Mouse (Mus musculus) kidney, embryonic 14.5 days (tissue): Measurements from ENCODE around the gene Scml4. TPM values are rescaled to one million over a fixed set of nuclear protein-coding genes. Genes with fewer than 3 reads are reported as not detected.

Experiments used
- ATAC-seq: fragments of 200-750 bp; cut with Nextera tagmentation; 2 replicates; pipeline ENCODE4 v1.8.0; 2017; ENCODE audit warnings: moderate number of reproducible peaks, mild to moderate bottlenecking, moderate TSS enrichment, moderate library complexity; ENCODE audit not compliant: low FRiP score, low TSS enrichment
- H3K27ac ChIP-seq: fragments of 300-500 bp; sonication (generic); 2 replicates; pipeline ENCODE4 v1.5.1; 2014; ENCODE audit warnings: low read depth, mild to moderate bottlenecking, low read length, moderate library complexity, mixed read lengths
- H3K27me3 ChIP-seq: fragments of 300-500 bp; sonication (generic); 2 replicates; pipeline ENCODE4 v1.6.1; 2014; ENCODE audit warnings: mild to moderate bottlenecking, low read length; ENCODE audit not compliant: control insufficient read depth, insufficient read depth
- H3K36me3 ChIP-seq: fragments of 300-500 bp; sonication (generic); 2 replicates; pipeline ENCODE4 v1.6.1; 2014; ENCODE audit warnings: low read length, mixed read lengths; ENCODE audit not compliant: control insufficient read depth, insufficient read depth
- H3K4me1 ChIP-seq: fragments of 300-500 bp; sonication (generic); 2 replicates; pipeline ENCODE4 v1.6.1; 2014; ENCODE audit warnings: low read length, mixed read lengths; ENCODE audit not compliant: control insufficient read depth, insufficient read depth
- H3K4me2 ChIP-seq: fragments of 300-500 bp; sonication (generic); replicated peaks from 2 replicates; pipeline ENCODE4 v1.6.1; 2014; ENCODE audit warnings: low read depth, mild to moderate bottlenecking, low read length
- H3K4me3 ChIP-seq: fragments of 300-500 bp; sonication (generic); 2 replicates; pipeline ENCODE4 v1.5.1; 2014; ENCODE audit warnings: mild to moderate bottlenecking, low read length
- H3K9ac ChIP-seq: fragments of 300-500 bp; sonication (generic); 2 replicates; pipeline ENCODE4 v1.6.1; 2014; ENCODE audit warnings: low read depth, mild to moderate bottlenecking, low read length, moderate library complexity
- H3K9me3 ChIP-seq: fragments of 300-500 bp; sonication (generic); 2 replicates; pipeline ENCODE4 v1.6.1; 2016; ENCODE audit warnings: low read length; ENCODE audit not compliant: control insufficient read depth
- WGBS: fragments of 180-500 bp; shearing (Covaris S2); extraction: QIAGEN DNeasy Blood & Tissue Kit; methylation state at CpG from one replicate; pipeline ENCODE4 v1.1.7; 2014; 5-methylcytosine and 5-hydroxymethylcytosine counted together
- polyA plus RNA-seq: library from polyadenylated mRNA; unstranded; fragments of >200 nt; fragmentation: Nextera tagmentation; extraction: Ambion mirVana; gene quantifications from 2 replicates; pipeline ENCODE4 v1.2.1, GENCODE M21; 2014

Scml4 gene
- polyA plus RNA-seq, 1 experiment from 2014 or later: 0.53 TPM

DNA sequence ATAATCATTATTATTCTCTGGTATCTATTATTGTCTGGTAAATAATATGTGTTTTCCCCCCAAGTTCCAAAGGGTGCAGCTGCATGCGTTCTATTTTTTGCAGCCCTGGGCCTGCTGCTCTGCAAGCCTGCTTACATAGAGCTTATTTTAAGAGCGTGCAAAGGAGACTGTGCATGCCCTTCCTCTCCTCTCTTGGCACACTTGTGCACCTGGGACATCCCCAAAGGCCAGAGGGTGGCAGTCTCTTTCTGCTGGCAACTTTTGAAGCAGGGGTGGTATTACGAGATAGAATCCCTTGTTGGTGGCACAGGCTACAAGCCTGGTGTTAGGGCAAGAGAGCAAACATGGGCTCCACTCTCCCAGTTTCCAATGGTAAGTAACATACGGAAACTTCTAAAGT lies 146.4 kb downstream of the Scml4 start:
- Histone ChIP-seq H3K36me3 (no peaks in the 10 kb centered on the region), H3K9me3 (no peaks in the 10 kb centered on the region), H3K4me3 (no peak overlapping the region), H3K9ac (no peak overlapping the region), H3K27ac (no peak overlapping the region), H3K27me3 (no peaks in the 10 kb centered on the region), H3K4me2 (no peak overlapping the region), H3K4me1 (peaks cover 15% of the 10 kb centered on the region)
- ATAC-seq: no peak
- 88% methylated on average over 4 of the region's 4 CpGs for WGBS

DNA sequence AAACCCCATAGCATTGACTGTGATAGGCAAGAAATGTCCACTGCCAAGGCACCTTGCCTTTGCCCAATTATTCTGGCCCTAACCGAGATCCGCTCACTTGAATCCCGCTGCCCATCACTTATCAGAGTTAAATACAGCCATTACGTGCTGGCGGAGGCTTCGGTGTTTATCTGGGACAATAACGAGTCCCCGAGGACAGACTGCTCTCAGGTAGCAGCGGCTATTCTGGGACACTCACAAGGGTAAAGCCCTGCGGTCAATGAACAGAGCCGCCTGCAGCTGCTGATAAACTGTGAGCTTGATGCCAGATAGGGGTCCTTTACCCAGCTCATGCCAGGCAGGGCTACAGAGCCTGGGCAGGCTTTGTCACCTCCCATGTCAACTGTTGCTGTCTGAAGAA lies 147.9 kb downstream of the Scml4 start:
- no peaks in the 10 kb centered on the region for H3K36me3 ChIP-seq
- H3K4me1 ChIP-seq: 0 out of 2 replicates have a peak, but pooled peaks cover 4% of the 10 kb centered on the region
- WGBS: 74% methylated on average over 11 of the region's 11 CpGs
- no peak overlapping the region for H3K4me3 ChIP-seq
- H3K27ac ChIP-seq: no peak overlapping the region
- no peak for ATAC-seq
- H3K4me2 ChIP-seq: no peak overlapping the region
- H3K9ac ChIP-seq: no peak overlapping the region
- H3K9me3 ChIP-seq: no peaks in the 10 kb centered on the region
- H3K27me3 ChIP-seq: no peaks in the 10 kb centered on the region

Other genes with a start within 250 kb of the Scml4 start
- gene Sec63, start 98.9 kb upstream of the Scml4 start, polyA plus RNA-seq: 18.6 and 27.0 TPM in 2 replicates